Mouse (Mus musculus) MN1 (cell line): Measurements from ENCODE around the gene Osm.

ENCODE experiments used
- DNase-seq: peaks from one replicate; pipeline ENCODE4 v3.0.0-alpha.2; 2016; ENCODE audit warnings: low spot score

The Osm gene

DNA sequence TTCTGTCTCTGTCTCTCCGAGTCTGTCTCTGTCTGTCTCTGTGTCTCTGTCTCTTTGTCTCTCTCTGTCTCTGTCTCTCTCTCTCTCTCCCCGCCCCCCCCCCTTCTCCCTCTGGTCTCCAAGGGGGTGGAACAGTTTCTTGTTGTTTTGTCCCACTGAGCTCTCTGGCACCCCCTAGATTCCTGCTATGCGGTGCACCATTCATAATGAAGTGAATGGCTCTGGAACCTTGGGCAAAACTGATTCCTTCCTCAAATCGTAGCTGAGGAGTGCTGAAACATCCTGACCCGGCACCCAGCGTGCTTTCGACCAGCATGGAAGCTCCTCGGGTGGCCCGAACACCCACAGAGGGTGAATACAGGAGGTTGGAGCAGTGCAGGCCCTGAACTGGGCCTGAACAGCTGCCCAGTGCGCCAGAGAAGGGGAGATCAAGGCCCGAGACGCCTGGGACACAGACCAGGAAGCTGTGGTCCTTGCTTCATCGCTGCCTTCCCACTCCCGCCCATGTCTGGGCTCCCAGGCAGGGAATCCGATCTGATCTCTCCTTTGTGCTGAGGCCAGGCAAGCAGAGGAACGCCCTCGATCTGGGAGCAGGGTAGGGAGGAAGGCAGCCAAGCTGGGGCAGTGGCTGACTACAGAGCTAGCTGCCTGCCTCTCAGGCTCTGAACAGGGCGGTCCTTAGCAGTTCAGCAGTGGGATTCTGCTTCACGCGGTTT is 34.7 kb downstream of the Osm start:
- DNase-seq: no peak

DNA sequence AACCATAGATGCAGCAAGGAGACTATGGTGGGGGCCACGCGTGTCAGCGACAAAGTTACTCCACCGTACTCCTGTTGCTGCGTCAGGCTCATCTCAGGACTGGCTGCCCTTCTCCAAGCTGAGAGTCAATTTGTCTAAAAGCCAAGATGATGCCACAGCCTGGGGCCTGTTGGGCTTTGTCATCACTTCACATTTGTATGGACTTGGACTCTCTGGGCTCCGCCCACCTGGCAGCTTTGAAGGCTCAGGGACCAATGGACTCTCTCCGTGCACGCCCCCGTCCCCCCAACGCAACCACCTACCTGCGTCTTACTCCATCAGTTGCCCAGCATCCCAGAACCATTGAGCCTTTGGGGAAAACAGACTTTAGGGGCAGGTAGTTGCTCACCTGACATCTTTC is 35.3 kb downstream of the Osm start:
- DNase-seq: no peak

DNA sequence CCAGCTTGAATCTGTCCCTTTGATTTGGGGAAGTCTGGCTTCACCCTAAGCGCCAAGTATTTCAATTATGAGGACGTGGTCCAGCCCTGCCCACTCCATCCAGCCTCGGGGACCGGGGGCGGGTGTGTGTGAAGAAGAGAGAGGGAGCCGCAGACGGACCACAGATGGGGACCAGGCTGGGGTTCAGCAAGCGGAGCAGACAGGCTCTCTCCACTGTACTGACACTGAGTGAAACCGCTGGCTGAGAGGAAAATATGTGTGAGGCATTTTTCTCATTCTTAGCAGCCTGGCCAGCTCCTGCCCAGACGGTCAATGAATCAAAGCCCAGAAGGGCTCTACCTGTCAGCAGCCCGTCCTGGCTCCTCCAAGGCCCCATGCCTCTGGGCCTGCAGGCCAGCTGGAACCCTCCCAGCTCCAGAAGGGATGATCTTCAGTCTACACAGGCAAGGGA is 40.2 kb downstream of the Osm start:
- DNase-seq: no peak

DNA sequence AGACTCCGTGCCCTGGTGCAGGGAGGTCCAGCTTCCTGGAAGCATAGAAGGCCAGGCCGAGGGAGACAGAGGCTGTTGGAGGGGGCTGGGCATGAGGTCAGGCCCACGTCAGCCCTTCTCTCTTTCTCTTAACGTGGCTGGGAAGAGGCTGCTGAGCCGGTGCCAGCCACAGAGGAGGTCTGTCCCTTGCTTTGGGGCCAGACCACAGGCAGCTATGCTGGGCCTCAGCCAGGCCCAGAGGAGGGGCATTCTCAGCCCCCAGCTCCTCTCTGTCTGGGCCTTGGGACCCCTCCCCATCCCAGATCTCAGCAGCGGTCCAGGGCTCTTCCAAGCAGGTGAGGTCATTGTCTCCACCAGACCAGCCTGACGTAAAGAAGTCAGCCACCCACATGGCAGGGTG is 43.7 kb downstream of the Osm start:
- no peak for DNase-seq

DNA sequence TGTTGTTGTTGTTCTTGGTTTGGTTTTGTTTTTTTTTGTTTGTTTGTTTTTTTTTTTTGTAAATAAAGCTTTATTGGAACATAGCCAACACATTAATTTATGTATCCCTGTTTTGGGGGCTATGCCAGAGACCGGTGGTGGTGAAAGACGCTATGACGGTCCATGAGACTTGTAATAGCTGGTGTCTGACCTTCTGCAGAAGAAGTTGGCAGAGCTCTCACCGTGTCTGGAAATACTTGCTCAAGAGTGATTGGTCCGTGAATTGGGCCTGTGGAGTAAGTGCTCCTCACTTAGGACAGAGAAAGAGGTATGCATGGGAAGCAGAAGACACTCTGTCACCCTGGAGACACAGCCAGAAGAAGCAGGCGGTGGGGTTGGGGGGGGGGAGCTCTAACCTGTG is 45.6 kb downstream of the Osm start:
- DNase-seq: no peak

DNA sequence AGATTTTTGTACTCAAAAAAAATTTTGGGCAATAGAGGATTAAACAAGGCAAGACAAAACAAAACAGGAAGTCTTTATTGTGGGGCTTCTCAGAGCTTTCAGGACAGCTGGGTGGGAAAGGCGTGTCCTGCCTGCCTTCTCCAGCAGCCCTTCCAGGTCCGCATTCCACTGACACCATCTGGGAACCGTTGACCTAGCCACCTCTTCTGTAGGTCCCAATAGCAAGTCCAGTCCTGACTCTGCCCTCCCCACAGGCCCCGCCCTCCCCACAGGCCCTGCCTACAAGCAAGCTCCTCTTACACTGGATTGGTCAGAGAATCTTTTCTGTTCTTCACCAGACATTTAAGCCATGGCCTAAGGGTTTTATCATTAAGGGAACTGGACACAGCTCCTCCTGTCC is 47.4 kb downstream of the Osm start:
- DNase-seq: no peak

DNA sequence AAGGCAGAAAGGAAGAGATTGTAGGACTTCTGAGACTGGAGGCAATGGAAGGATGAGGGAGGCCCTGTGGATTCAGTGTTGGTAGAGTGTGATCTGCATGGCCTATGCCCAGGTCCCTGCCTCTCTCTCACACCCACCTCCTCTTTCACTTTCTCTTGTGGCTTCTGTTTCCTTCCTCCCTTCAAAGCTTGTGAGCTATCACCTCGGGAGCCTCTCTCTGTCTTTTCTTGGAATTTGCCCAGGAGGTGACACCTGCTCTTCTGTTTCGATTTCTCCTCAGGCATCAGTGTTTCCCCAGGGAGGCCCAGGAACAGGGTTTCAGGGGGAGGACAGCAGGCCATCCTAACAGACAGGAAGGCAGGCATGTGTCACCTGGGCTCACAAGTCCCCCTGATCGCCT is 53.1 kb downstream of the Osm start:
- no peak for DNase-seq
